Mouse (Mus musculus): Measurements from ENCODE around the gene Olfr1281.
"Not testable (repeated sequence)": the region's sequence is repeated elsewhere in the genome, so short reads cannot be mapped to it uniquely, and the experiment has no call there.

Olfr1281 gene

GRCm38 (mm10) chr2:111326220-111326619 lies at the start of gene Olfr1281:
Olfr1281 (plus strand) TSS chr2:111326520.
- DNase-seq, result no peak

GRCm38 (mm10) chr2:111289836-111290235 lies 36.5 kb upstream of the Olfr1281 start, which contains the start of gene Olfr1278:
Olfr1278 (plus strand) TSS chr2:111290136.
- DNase-seq, result no peak

GRCm38 (mm10) chr2:111298541-111298940 lies 27.8 kb upstream of the Olfr1281 start:
- DNase-seq, result no peak

- DNase-seq, result no peak
These were observed 25.9 kb upstream of the Olfr1281 start, which contains the start of gene Olfr1279 for GRCm38 (mm10) chr2:111300374-111300773. Olfr1279 (plus strand) TSS chr2:111300635.

- DNase-seq, result no peak
These were observed 12.6 kb upstream of the Olfr1281 start, which contains the start of gene Olfr1280 for GRCm38 (mm10) chr2:111313717-111314116. Olfr1280 (plus strand) TSS chr2:111314017.

- not testable (repeated sequence) for DNase-seq
These were observed 7.4 kb downstream of the Olfr1281 start for GRCm38 (mm10) chr2:111333721-111334120.

GRCm38 (mm10) chr2:111335976-111336375 lies 9.7 kb downstream of the Olfr1281 start, which contains the start of gene Olfr1282:
Olfr1282 (minus strand) TSS chr2:111336076.
- no peak for DNase-seq

GRCm38 (mm10) chr2:111366490-111366889 lies 40.2 kb downstream of the Olfr1281 start, which contains the start of gene Olfr1283:
Olfr1283 (plus strand) TSS chr2:111366790.
- DNase-seq, result no peak

GRCm38 (mm10) chr2:111375222-111375621 lies 48.9 kb downstream of the Olfr1281 start, which contains the start of gene Olfr1284:
Olfr1284 (plus strand) TSS chr2:111375522.
- no peak for DNase-seq

Data from kidney, postnatal 36 days (tissue).